In genomic region chr4:109666461-109667269, GRCm38 (mm10) we compare ENCODE assay signal across 7 mouse cellular contexts. TPM values are rescaled to one million over a fixed set of nuclear protein-coding genes. Genes with fewer than 3 reads are reported as not detected.
DNase-seq lines count a peak whose midpoint lies in the region; ATAC-seq lines count a peak whose summit lies in the region.

Cdkn2c (minus strand) TSS chr4:109667189.

- no peaks in the 10 kb centered on the region for H3K9me3 ChIP-seq in intestine, embryonic 16.5 days (ENCODE audit: control insufficient read depth, low read length)
- H3K9me3 ChIP-seq in limb, embryonic 10.5 days (replicated peaks) = no peaks in the 10 kb centered on the region
- H3K9me3 ChIP-seq in midbrain, embryonic 12.5 days = no peaks in the 10 kb centered on the region

- no peaks in the 10 kb centered on the region for H3K4me1 ChIP-seq in intestine, embryonic 16.5 days (ENCODE audit: control insufficient read depth, insufficient read depth, low read length)
- H3K4me1 ChIP-seq in limb, embryonic 10.5 days = peaks cover 29% of the 10 kb centered on the region
- peaks cover 23% of the 10 kb centered on the region for H3K4me1 ChIP-seq in midbrain, embryonic 12.5 days

- 0 out of 2 replicates have a peak, but pooled peaks cover 2% of the 10 kb centered on the region for H3K27me3 ChIP-seq in intestine, embryonic 16.5 days (replicated peaks; ENCODE audit: control insufficient read depth, insufficient read depth, low read length)
- H3K27me3 ChIP-seq in limb, embryonic 10.5 days (ENCODE audit: low read depth, poor library complexity, severe bottlenecking) = peaks cover 47% of the 10 kb centered on the region
- H3K27me3 ChIP-seq in midbrain, embryonic 12.5 days = peaks cover 33% of the 10 kb centered on the region

- peak within 1 kb of the TSS; percentile 100 for H3K4me2 ChIP-seq in intestine, embryonic 16.5 days (ENCODE audit: low read depth, low read length)
- H3K4me2 ChIP-seq in midbrain, embryonic 12.5 days (replicated peaks) = peak within 1 kb of the TSS; percentile 88

- peak within 1 kb of the TSS; percentile 98 for H3K9ac ChIP-seq in intestine, embryonic 16.5 days (ENCODE audit: low read depth, low read length)
- H3K9ac ChIP-seq in midbrain, embryonic 12.5 days (replicated peaks) = peak within 1 kb of the TSS; percentile 86

- WGBS in intestine, embryonic 16.5 days = under 1% methylated on average over 64 of the region's 64 CpGs
- under 1% methylated on average over 64 of the region's 64 CpGs for WGBS in limb, embryonic 10.5 days
- under 1% methylated on average over 52 of the region's 64 CpGs for WGBS in midbrain, embryonic 12.5 days

- no peaks in the 10 kb centered on the region for H3K36me3 ChIP-seq in intestine, embryonic 16.5 days (ENCODE audit: control insufficient read depth, insufficient read depth, low read length)
- H3K36me3 ChIP-seq in limb, embryonic 10.5 days = no peaks in the 10 kb centered on the region
- H3K36me3 ChIP-seq in midbrain, embryonic 12.5 days = no peaks in the 10 kb centered on the region

- peak; percentile 98 for ATAC-seq in intestine, embryonic 16.5 days
- ATAC-seq in midbrain, embryonic 12.5 days (ENCODE audit: low FRiP score, low read depth) = peak; percentile 95

- H3K27ac ChIP-seq in intestine, embryonic 16.5 days (ENCODE audit: low read length) = peak within 1 kb of the TSS; percentile 95
- peak within 1 kb of the TSS; percentile 91 for H3K27ac ChIP-seq in limb, embryonic 10.5 days
- H3K27ac ChIP-seq in midbrain, embryonic 12.5 days (replicated peaks) = peak within 1 kb of the TSS; percentile 84

- H3K4me3 ChIP-seq in intestine, embryonic 16.5 days (ENCODE audit: low read length) = peak within 1 kb of the TSS; percentile 80
- peak within 1 kb of the TSS; percentile 77 for H3K4me3 ChIP-seq in limb, embryonic 10.5 days
- H3K4me3 ChIP-seq in midbrain, embryonic 12.5 days = peak within 1 kb of the TSS; percentile 69

- DNase-seq in adrenal gland, adult 2 months = peak; percentile 97
- peak; percentile 94 for DNase-seq in embryo, embryonic 11 days
- DNase-seq in gastrocnemius, postnatal 4 days (ENCODE audit: low spot score in 2 of 2) = peak; percentile 82 to 89
- DNase-seq in limb, embryonic 10.5 days (ENCODE audit: low spot score) = peak; percentile 89
- peak; percentile 72 for DNase-seq in skeletal muscle tissue, adult 2 months (ENCODE audit: low read depth, low spot score)

RNA-seq across cellular contexts. Expression of gene Cdkn2c, which starts in this region (rescaled TPM):
- total RNA-seq in adrenal gland, adult 2 months (2021) = 100 to 1,000 TPM in 1 of 2 experiments, 10 to 100 TPM in 1; 43.6 to 115 TPM
- 17.4 and 17.6 TPM in 2 replicates for polyA plus RNA-seq in adrenal gland, adult 2 months (2012; rRNA removed)
- total RNA-seq in gastrocnemius, postnatal 4 days (2021) = 10 to 100 TPM; 32.2 to 37.4 TPM
- polyA plus RNA-seq in intestine, embryonic 16.5 days (2015; fragmentation: Nextera tagmentation; extraction: Ambion mirVana) = 5.1 and 6.0 TPM in 2 replicates
- 1.1 and 1.4 TPM in 2 replicates for polyA plus RNA-seq in limb, embryonic 10.5 days (2016; fragmentation: Nextera tagmentation; extraction: Ambion mirVana)
- 12.0 and 12.4 TPM in 2 replicates for polyA plus RNA-seq in midbrain, embryonic 12.5 days (2016; fragmentation: Nextera tagmentation; extraction: Ambion mirVana)

Comparison
In these comparisons a context has a peak if more than half of its experiments do, and no peak if none do; other contexts are left out.
1. Peak in every context shown above with its lines: DNase-seq, ATAC-seq, H3K4me3 ChIP-seq and H3K27ac ChIP-seq.